Mouse (Mus musculus) urinary bladder, postnatal 36 days (tissue): ENCODE data around the gene Slc29a3.
"Not testable (repeated sequence)": the region's sequence is repeated elsewhere in the genome, so short reads cannot be mapped to it uniquely, and the experiment has no call there.

Experiments used
- DNase-seq, 2 experiments: peaks; one replicate each; pipeline ENCODE4 v3.0.0; 2022; ENCODE audit warnings: low spot score in 2 of 2, mixed read lengths in 1 of 2

The Slc29a3 gene

DNA sequence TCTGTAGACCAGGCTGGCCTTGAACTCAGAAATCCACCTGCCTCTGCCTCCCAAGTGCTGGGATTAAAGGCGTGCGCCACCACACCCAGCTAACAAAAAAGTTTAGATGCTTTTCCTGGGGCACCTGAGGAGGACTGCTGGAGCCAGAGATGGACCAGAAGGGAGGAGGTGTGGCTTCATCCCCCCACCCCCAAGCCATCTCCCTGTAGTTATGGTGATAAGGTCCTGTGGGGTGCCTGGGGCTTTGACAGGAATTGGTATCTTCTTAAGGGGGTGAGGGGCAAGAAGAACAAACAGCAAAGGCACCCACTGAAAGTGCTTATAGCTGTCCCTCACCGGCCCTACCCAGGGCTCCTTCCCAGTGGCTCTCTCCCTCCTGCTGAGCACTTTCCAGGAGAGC, 25.7 kb downstream of the Slc29a3 start:
- no peak for DNase-seq

DNA sequence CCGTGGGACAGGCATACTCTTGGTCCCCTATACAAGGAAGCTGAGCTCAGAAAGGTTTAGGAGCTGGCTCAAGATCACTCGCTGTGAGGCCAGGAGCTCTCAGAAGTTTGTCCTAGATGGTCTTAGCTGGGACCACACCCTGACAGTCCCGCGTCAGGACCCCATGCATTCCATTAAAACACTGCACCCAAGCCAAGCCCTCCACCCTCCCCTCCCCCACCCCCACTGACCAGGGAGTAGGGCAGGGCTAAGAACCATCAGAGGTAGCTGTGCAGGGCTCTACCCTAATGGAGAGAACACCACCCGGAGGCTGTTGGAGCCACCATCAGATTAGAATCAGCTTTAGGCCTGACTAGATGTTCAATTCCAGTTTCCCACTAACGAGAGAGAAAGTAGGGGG, 28.1 kb downstream of the Slc29a3 start:
- DNase-seq = no peak

DNA sequence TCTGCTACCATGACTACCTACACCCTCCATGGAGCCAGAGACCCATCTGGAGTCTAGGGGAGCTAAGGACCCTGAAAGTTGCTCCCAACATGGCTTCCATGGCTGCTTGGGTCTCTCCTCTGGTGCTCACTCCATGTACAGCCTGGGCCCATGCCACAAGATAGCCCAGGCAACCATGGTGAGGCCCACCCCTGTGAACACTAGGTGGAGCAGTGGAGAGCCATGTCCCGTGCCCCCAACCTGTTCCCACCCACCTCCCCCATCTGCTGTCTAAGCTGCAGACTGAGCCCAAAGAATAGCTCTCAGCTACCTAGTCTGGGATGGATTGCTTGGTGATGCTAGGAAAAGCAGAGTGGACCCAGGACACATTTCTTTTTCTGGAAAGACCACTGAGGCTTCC, 29.2 kb downstream of the Slc29a3 start:
- no peak for DNase-seq

GRCm38 (mm10) chr10:60721640-60722039, 31.0 kb downstream of the Slc29a3 start:
- DNase-seq = no peak

- no peak for DNase-seq
Measured at GRCm38 (mm10) chr10:60720461-60720860, 32.1 kb downstream of the Slc29a3 start.

GRCm38 (mm10) chr10:60718491-60718890, 34.1 kb downstream of the Slc29a3 start:
- no peak for DNase-seq

GRCm38 (mm10) chr10:60716449-60716848, 36.1 kb downstream of the Slc29a3 start:
- DNase-seq = no peak

- DNase-seq = not testable (repeated sequence)
Measured at GRCm38 (mm10) chr10:60712299-60712698, 40.3 kb downstream of the Slc29a3 start.

DNA sequence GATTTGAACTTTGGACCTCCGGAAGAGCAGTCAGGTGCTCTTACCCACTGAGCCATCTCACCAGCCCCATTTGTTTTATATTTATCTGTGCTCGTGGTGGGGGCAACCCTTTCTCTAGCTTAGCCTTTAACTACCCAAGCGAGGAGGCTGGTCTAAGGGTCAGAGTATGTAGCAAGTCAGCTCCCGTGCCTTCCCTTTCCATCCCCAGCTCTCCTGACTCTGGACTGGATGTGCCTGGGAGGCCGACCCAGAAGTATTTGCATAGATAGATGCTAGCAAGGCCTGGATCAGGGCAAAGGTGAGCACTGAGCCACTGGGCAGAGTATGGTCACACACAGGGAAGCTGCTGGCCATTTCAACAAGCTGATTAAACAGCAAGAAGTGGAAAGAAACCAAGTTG, 43.8 kb downstream of the Slc29a3 start:
- no peak for DNase-seq

DNA sequence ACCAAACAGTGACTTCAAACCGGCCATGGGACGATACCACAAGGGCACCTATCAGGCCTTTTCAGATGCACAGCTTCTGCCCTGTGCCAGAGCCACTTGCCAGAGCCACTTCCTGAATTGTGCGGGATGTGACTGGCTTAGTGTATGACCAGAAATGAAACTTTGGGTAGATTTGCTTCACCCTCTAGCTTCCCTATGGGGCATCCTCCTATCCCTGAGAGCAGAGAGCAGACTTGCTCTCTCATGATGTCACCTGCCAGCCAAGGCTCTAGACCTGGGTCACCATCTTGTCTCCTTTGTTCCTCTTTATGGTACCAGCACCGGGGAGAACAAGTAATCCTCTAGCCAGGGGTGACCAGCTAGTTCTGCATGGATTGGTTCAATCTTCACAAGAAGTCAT, 46.3 kb downstream of the Slc29a3 start:
- DNase-seq = no peak

DNA sequence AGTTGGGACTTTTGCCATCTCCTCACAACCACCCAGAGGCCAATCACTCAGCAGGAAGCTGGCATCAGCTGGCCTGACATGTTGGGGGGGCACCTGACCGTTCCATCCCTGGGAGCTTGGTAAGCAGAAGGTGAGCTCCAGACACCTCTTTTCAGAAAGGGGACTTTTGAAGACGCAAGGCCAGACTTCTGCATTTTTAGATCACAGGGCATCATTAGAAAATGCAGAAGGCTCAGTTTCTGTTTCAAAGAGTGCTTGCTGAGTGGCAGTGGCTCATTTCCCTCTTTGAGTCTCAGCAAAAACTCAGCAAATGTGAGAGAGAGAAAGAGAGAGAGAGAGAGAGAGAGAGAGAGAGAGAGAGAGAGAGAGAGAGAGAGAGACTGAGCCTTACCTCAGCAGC, 47.5 kb downstream of the Slc29a3 start:
- no peak for DNase-seq

DNA sequence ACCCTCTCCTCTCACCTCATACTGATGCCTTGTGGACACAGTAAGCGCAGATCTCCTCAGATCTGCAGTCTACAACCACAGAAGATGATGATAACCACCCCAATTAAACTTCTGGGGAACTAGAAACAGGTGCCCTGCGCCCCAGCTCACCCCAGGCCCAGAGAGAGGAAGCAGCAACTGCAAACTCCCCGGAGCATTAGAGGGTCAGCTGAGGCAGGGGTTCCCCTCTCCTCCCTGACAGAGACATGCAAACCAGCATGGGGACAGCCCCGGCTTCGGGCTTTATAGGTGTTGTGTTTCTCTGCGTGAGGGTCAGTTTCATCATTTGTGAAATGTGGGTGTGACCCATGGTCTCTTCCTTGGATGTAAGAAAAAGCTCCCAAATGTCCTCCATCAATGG, 54.8 kb downstream of the Slc29a3 start:
- DNase-seq = no peak

DNA sequence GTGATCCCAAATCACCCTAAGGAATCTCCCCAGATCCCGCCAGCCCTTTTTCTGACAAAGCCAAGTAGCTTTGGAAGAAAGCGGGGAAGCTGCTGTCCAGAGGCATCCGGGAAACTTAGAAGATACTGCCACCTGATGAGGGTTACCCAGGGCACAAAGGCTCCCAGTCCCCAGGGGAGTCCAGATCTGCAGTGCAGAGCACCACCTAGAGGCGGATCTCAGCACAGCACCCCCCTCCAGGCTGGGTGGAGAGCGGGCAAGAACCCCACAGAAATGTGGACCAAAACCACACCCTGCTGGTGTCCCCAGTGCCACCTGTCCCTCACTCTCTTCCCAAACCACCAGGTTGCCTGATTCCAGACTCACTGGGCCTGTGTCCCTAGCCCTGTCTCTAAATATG, 55.6 kb downstream of the Slc29a3 start:
- peak; percentile 46 to 50 for DNase-seq

DNA sequence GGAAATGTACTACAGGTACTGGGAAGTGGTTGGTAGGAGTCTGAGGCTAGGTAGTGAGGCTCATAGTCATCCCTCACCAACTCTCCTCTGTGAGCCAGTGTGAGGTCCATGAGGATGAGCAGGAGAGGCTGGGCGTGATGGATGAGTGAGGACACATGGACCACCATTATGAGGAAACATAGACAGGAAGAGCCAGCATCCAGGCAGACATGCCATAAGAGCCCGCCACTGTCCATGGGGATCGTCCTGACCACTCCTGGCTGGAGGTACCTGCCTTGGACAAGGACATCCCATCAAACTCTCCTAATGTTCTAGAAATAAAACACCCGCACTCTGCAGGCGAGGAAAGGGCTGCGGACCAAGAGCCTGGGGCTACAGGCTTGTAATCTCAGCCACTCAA, 56.2 kb downstream of the Slc29a3 start, which contains the start of gene Cdh23:
Gene Cdh23, minus strand, starts transcription at position 101 of the 400 bp plus-strand sequence.
- no peak for DNase-seq

GRCm38 (mm10) chr10:60691671-60692390, 60.8 kb downstream of the Slc29a3 start:
- no peak for DNase-seq

DNA sequence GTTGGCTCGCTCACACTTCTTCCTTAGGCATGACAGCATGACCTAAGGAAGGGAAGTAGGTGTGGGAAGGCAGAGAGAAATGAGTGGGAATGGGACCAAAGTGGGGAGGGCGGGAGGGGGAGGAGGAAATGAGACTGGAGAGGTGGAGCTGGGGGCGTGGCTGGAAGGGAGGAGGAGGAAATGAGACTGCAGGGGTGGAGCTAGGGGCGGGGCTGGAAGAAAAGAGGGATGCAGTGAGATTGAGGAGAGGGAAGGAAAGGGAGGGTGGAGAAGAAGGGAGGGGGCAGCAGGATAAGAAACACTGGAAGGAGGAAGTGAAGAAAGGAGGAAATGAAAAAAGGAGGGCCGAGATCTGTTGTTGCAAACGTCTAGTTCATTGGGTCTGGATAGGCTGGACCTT, 61.6 kb downstream of the Slc29a3 start:
- no peak for DNase-seq

- DNase-seq = no peak
Measured at GRCm38 (mm10) chr10:60689396-60689795, 63.2 kb downstream of the Slc29a3 start.

GRCm38 (mm10) chr10:60687011-60687776, 65.4 kb downstream of the Slc29a3 start:
- peak; percentile 15 to 46 for DNase-seq

DNA sequence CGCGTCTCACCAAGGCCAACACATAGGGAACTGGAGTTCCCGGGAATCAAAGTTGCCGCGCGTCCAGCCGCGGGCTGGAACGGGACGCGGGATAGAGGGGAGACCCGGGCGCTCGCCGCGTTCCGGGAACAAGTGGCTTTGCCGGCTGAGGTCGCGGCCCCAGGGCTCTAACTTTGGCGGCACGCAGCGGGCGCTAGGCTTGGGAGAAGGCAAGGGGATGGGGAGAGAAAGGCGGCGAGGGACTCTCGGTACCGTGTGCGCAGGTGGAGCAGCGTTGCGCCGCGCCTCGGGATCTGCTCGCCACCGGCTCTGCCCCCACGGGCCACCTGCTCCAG, 66.0 kb downstream of the Slc29a3 start:
- no peak for DNase-seq

DNA sequence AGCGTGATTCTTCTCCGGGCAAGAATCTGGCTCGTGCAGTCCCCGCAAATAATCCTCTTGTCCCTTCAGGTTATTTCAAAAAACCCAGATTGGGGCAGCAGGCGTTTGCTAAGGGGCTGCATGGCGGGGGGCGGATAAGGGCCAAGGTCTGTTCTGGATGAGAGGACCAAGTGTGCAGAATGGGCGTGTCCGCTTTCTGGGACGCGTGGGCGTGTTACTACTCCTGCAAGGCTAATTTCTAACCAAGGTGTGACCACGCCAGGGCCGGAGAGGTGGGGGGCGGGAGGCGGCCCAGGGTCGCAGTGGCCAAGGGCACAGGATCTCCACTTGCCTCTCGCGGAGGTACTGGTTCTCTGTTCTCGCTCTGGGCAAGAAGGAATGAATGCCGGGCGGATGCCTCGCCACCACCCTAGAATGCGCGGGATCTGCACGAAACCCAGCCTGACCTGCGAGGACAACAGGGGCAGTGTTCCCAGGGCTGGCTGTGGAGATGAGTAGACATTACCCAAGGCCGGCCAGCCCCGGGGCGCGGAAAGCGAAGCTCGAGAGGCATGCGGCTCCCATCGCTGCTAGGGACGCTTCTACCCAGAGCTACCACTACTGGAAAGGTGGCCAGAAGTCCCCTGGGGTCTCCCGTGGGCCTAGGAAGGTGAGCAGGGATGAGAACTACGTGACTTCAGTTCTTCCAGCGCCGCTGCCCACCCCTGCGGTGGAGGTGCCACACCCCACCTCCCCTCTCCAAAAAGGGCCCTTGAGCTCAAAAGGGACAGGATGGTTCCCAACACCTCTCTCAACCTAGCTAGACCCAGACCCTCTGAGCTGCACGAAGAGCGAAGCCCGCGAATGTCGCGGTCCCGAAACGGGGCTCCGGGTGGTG, 66.6 kb downstream of the Slc29a3 start:
- no peak for DNase-seq

DNA sequence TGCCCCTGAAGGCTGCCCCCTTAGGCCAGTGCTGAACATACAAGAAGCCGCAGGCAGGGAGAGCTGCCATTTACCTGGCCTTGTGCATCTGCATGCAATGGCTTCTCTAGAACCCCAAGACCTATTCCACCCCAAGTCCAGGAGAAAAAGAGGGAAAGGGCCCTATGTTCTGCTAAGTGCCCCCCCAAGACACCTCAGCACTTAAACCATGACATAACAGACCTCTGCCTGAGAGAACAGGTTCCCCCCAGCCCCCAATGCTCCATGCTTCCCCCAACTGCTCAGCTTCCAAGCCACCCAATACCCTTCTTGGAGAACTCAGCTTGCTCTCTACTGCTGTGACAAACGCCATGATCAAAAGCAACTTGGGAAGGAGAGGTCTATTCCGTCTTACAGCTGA, 73.7 kb downstream of the Slc29a3 start:
- DNase-seq = no peak

DNA sequence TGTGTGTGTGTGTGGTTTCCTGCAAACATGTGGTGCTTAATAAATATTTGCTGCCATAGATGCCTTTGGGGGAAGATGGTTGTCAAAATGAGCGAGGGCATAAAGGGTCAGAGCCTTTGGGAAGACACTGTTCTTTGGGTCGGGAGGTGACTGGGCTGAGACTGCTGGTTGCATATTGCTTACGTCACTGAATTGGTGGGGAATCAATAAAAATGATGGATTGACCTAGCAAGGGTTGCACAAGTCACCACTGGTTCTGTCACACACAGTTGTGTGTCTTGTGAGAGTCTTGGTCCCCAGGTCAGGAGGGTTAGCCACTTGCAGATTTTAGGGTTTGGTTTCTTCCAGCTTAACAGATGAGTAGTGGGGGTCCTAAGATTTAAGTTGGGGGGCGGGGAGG, 75.3 kb downstream of the Slc29a3 start:
- DNase-seq = no peak
